Mouse (Mus musculus) naive thymus-derived CD4-positive, alpha-beta T cell, adult 2 months (primary cell): ENCODE data around the gene Qars.

Experiments
- DNase-seq: peaks from one replicate; pipeline ENCODE4 v3.0.0-alpha.2; 2011; ENCODE audit warnings: low read depth

The Qars gene

DNA sequence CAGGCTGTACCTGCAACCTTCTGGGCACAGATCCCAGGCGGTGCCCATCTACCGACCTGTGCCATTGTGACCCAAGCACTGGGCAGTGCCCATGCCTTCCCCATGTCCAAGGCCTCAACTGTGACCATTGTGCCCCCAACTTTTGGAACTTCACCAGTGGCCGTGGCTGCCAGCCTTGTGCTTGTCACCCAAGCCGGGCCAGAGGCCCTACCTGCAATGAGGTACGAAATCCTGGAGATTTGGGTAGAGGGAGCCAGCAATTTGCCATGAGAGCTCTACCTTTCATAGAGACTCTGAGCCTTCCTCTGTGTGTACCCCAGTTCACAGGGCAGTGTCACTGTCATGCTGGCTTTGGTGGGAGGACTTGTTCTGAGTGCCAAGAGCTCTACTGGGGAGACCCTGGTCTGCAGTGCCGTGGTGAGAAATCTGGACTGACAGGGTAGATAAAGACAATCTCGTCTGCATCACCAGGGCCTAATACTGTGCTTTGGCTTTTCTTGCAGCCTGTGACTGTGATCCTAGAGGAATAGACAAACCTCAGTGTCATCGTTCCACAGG is 20.5 kb upstream of the Qars start:
- DNase-seq, result no peak

- no peak for DNase-seq
Observed at GRCm38 (mm10) chr9:108488403-108488802, 19.1 kb upstream of the Qars start.

- no peak for DNase-seq
Observed at GRCm38 (mm10) chr9:108489215-108489614, 18.3 kb upstream of the Qars start.

GRCm38 (mm10) chr9:108489702-108490558 is 17.6 kb upstream of the Qars start:
- peak; percentile 56 for DNase-seq

- DNase-seq, result peak; percentile 97
Observed at GRCm38 (mm10) chr9:108490559-108491285, 16.8 kb upstream of the Qars start, which contains the start of gene Usp19. TSS of gene Usp19 (plus strand) at chr9:108490602.

DNA sequence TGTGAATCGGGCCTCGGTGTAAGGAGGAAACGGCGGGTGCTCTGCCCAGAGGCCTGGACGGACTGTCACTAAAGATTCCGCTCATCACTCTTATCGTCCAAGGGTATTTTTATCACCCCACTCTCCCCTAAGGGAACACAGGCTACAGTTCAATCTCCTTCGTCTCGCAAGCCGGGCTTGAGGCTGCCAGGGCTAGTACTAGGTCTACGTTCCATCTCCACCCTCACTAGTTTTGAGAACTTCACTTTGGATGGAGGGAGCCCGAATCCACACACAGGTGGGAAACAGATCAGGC is 16.3 kb upstream of the Qars start:
- no peak for DNase-seq

GRCm38 (mm10) chr9:108492043-108492750 is 15.3 kb upstream of the Qars start:
- DNase-seq, result no peak

- no peak for DNase-seq
Observed at GRCm38 (mm10) chr9:108493246-108493645, 14.3 kb upstream of the Qars start.

- DNase-seq, result no peak
Observed at GRCm38 (mm10) chr9:108494146-108494825, 13.2 kb upstream of the Qars start.

DNA sequence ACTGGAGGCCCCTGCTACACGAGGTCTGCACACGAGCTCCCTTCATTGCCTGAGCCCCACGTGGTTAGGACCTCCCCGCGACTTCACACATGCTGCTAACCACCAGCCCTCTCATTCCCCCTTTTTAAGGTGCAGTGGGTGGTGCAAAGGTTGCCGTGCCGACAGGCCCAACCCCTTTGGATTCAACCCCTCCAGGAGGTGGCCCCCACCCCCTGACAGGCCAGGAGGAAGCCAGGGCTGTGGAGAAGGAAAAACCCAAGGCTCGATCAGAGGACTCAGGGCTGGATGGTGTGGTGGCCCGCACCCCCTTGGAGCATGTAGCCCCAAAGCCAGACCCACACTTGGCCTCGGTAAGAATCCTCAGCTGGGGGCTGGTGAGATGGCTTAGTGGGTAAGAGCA is 12.6 kb upstream of the Qars start:
- no peak for DNase-seq

DNA sequence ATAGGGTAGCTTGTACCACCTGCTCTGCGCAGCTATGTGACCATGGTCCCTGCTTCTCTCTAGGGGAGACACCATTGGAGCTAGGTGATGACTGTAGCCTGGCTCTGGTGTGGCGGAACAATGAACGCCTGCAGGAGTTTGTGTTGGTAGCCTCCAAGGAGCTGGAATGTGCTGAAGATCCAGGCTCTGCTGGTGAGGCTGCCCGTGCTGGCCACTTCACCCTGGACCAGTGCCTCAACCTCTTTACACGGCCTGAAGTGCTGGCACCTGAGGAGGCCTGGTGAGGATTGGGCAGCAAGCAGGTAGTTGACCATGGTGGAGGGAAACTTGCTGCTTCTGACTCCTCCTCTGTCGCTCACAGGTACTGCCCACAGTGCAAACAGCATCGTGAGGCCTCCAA is 8.3 kb upstream of the Qars start:
- DNase-seq, result no peak

DNA sequence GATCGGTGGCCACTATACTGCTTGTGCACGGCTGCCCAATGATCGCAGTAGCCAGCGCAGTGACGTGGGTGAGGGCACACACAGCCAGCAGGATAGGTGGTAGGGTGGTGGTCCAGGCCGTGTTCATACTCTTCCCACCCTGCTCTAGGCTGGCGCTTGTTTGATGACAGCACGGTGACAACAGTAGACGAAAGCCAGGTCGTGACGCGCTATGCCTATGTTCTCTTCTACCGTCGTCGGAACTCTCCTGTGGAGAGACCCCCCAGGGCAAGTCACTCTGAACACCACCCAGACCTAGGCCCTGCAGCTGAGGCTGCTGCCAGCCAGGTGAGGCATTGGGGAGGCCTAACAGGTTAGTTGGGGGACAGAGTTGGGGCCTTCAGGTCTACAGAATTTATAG is 7.6 kb upstream of the Qars start:
- no peak for DNase-seq

DNA sequence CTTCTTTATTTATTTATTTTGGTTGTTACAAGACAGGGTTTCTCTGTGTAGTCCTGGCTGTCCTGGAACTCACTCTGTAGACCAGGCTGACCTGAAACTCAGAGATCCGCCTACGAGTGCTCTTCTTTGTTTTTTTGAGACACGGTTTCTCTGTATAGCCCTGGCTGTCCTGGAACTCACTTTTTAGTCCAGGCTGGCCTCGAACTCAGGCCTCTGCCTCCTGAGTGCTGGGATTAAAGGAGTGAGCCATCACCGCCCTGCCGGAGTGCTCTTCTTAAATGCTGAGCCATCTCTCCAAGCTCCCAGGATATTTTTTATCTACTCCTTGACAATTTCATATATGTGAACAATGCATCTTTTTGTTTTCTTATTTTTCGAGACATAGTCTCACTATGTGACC is 605 bp upstream of the Qars start:
- DNase-seq, result no peak

DNA sequence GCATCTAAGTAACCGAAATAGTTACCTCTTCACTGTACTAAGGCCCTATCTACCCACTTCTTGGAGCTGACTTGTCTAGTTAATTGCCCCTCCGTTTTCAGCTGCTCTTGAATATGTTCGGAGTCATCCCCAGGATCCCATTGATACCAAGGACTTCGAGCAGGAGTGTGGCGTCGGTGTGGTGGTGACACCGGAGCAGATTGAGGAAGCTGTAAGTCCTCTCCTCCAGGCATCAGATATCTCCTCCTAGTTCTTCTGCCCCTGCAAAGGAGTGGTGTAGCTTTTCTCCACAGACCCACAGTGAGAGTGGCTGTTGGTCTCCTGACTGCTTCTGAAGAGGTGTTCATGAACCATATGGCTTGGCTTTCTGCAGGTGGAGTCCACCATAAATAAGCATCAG is 1.3 kb downstream of the Qars start:
- no peak for DNase-seq

GRCm38 (mm10) chr9:108516380-108517251 is 9.1 kb downstream of the Qars start, which contains the start of gene Qrich1:
TSS of gene Qrich1 (plus strand) at chr9:108516806.
- peak; percentile 99 for DNase-seq

GRCm38 (mm10) chr9:108517253-108517930 is 9.9 kb downstream of the Qars start:
- peak; percentile 88 for DNase-seq

DNA sequence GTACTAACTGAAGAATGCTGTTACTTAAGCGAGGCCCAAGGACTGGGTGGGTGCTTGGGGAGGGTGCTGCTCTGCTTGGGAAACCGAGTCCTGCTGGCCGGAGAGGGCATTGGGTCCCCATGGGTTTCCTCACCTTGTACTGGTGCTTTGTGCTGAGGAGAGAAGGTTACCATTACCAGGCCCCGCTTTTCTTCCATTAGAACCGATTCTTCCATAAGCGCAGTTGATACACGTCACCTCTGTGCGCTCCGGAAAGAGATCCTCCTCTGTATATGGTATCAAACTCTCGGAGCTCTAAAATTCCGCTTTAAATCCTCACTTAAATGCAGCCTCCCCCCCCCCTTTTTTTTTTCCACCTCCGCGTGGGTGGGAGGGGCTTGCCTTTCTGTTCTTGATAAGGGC is 10.4 kb downstream of the Qars start:
- peak; percentile 85 for DNase-seq

DNA sequence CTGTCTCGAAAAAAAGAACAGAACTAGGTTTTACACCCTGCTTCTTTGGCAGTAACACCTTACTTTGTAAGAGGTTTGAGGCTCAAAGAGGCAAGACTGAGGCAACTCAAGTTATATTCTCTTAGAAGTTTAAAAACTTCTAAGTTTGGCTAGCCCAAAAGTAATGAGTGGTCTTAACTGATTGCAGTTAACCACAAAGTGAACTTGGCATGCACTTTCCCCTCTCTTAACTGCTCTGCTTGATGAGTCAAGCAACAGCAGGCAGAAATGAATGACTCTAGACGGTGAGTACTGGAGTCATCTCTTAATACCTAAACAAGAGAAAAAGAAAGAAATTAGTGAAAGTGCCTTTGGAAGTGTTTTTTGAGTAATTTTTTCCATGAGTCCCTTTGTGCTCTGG is 14.1 kb downstream of the Qars start:
- no peak for DNase-seq

DNA sequence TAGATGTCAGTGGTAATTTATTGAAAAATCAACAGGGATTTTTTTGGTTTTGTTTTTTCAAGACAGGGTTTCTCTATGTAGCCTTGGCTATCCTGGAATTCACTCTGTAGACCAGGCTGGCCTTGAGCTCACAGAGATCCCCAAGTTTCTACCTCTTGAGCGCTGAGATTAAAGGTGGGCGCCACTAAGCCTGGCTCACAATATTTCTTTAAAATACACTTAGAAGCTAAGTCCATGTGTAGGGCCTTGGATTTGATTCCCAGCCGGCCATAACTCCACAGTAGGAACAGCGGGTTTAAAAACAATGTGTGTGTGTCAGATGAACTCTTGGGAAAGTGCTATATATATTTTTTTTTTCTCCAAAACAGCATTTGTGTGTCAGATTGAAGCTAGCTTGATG is 15.8 kb downstream of the Qars start:
- no peak for DNase-seq

- no peak for DNase-seq
Observed at GRCm38 (mm10) chr9:108525400-108525799, 17.9 kb downstream of the Qars start.
